Mouse (Mus musculus): ENCODE results near the gene Slc44a5. TPM values are rescaled to one million over a fixed set of nuclear protein-coding genes. Genes with fewer than 3 reads are reported as not detected.
"Not testable (repeated sequence)": the region's sequence is repeated elsewhere in the genome, so short reads cannot be mapped to it uniquely, and the experiment has no call there.

The Slc44a5 gene
- polyA plus RNA-seq, 1 experiment = 0.05 TPM

DNA sequence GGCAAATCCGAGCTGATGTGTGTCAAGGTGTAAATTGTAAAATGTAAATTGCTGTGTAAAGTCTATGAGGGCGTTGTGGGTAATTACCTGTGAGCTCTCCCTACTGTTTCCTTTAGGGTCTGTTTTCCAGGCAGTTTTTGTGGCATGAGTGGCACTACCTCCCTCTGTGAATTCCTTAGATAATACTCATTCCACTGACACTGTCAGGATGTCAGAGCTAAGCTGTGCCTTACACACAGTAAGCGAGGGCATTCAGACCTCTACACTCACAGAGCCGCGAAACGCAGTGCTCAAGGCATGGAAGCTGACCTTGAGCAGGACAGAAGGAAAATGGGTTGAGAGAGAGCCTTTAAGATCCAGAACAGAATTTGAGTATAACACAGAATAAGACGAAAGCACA, 80.1 kb downstream of the Slc44a5 start:
- H3K27ac ChIP-seq (ENCODE audit: control insufficient read depth, insufficient read depth, low read length) = no peak overlapping the region
- H3K4me1 ChIP-seq (replicated peaks; ENCODE audit: control insufficient read depth, insufficient read depth, low read length) = no peaks in the 10 kb centered on the region
- H3K27me3 ChIP-seq (ENCODE audit: control insufficient read depth, insufficient read depth, low read length) = no peaks in the 10 kb centered on the region
- TF ChIP-seq CTCF (IDR thresholded peaks at IDR 0.05; ENCODE audit: borderline replicate concordance, control insufficient read depth, extremely low read depth, insufficient read depth, low read length, poor library complexity) (no peak), POLR2A (IDR thresholded peaks at IDR 0.05; ENCODE audit: control insufficient read depth, extremely low read depth, insufficient read depth, low read length, poor library complexity) (no peak)
- no peaks in the 10 kb centered on the region for H3K36me3 ChIP-seq (ENCODE audit: control insufficient read depth, insufficient read depth, low read length)
- WGBS = 81% methylated on average over 7 of the region's 7 CpGs
- DNase-seq = no peak
- H3K4me3 ChIP-seq (ENCODE audit: control insufficient read depth, insufficient read depth, low read length) = no peak overlapping the region

DNA sequence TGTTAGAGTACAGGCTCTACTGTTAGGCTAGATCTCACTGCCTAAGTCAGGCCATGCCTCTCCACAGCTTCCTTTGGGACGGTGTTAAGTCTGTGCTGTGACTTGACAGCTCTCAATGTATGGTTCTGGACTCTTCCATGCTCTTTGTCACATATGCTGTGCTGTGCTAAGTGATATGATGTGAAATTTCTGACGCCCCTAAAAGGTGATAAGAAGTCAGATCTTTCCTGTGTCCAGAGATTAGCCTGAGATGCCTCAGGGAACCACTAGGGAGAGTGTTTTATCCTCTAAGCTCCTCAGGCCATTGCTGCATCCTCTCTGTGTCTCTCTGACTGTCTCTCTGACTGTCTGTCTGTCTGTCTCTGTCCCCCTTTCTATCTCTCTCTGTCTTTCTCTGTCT, 84.2 kb downstream of the Slc44a5 start:
- no peaks in the 10 kb centered on the region for H3K4me1 ChIP-seq (replicated peaks; ENCODE audit: control insufficient read depth, insufficient read depth, low read length)
- 81% methylated on average over 2 of the region's 2 CpGs for WGBS
- H3K27ac ChIP-seq (ENCODE audit: control insufficient read depth, insufficient read depth, low read length) = no peak overlapping the region
- H3K36me3 ChIP-seq (ENCODE audit: control insufficient read depth, insufficient read depth, low read length) = no peaks in the 10 kb centered on the region
- DNase-seq = no peak
- no peak overlapping the region for H3K4me3 ChIP-seq (ENCODE audit: control insufficient read depth, insufficient read depth, low read length)
- no peaks in the 10 kb centered on the region for H3K27me3 ChIP-seq (ENCODE audit: control insufficient read depth, insufficient read depth, low read length)
- TF ChIP-seq CTCF (IDR thresholded peaks at IDR 0.05; ENCODE audit: borderline replicate concordance, control insufficient read depth, extremely low read depth, insufficient read depth, low read length, poor library complexity) (no peak), POLR2A (IDR thresholded peaks at IDR 0.05; ENCODE audit: control insufficient read depth, extremely low read depth, insufficient read depth, low read length, poor library complexity) (no peak)

DNA sequence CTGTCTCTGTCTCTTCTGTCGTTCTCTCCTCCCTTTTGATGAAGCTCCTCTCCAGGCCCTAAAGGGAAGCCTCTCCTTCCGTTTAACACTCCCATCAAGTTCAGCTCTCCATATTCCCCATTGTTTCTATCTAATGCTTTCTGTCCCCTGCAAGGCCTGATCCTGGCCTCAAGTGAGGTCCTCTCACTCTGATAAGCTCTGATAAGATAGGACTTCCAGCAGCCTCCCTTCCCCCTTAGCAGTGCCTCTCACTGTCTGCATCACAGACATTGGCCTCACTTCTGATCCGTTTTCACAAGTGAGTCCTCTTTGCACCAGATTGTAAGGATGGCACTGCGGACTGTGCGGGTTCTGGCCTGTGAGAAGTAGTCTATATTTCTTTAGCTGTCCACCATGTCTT, 85.0 kb downstream of the Slc44a5 start:
- Histone ChIP-seq H3K27ac (ENCODE audit: control insufficient read depth, insufficient read depth, low read length) (no peak overlapping the region), H3K4me3 (ENCODE audit: control insufficient read depth, insufficient read depth, low read length) (no peak overlapping the region), H3K27me3 (ENCODE audit: control insufficient read depth, insufficient read depth, low read length) (no peaks in the 10 kb centered on the region), H3K36me3 (ENCODE audit: control insufficient read depth, insufficient read depth, low read length) (no peaks in the 10 kb centered on the region), H3K4me1 (replicated peaks; ENCODE audit: control insufficient read depth, insufficient read depth, low read length) (no peaks in the 10 kb centered on the region)
- no peak for TF ChIP-seq POLR2A (IDR thresholded peaks at IDR 0.05; ENCODE audit: control insufficient read depth, extremely low read depth, insufficient read depth, low read length, poor library complexity)
- no peak for TF ChIP-seq CTCF (IDR thresholded peaks at IDR 0.05; ENCODE audit: borderline replicate concordance, control insufficient read depth, extremely low read depth, insufficient read depth, low read length, poor library complexity)
- DNase-seq = no peak
- 96% methylated on average over 5 of the region's 5 CpGs for WGBS

DNA sequence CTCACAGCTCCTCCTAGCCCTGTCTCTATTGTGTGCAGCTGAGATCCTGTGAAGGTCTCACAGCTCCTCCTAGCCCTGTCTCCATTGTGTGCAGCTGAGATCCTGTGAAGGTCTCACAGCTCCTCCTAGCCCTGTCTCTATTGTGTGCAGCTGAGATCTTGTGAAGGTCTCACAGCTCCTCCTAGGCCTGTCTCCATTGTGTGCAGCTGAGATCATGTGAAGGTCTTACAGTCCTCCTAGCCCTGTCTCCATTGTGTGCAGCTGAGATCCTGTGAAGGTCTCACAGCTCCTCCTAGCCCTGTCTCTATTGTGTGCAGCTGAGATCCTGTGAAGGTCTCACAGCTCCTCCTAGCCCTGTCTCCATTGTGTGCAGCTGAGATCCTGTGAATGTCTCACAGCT, 98.8 kb downstream of the Slc44a5 start:
- H3K4me1 ChIP-seq (replicated peaks; ENCODE audit: control insufficient read depth, insufficient read depth, low read length); DNase-seq; H3K27ac ChIP-seq (ENCODE audit: control insufficient read depth, insufficient read depth, low read length); H3K27me3 ChIP-seq (ENCODE audit: control insufficient read depth, insufficient read depth, low read length); H3K4me3 ChIP-seq (ENCODE audit: control insufficient read depth, insufficient read depth, low read length); H3K36me3 ChIP-seq (ENCODE audit: control insufficient read depth, insufficient read depth, low read length): not testable (repeated sequence)

DNA sequence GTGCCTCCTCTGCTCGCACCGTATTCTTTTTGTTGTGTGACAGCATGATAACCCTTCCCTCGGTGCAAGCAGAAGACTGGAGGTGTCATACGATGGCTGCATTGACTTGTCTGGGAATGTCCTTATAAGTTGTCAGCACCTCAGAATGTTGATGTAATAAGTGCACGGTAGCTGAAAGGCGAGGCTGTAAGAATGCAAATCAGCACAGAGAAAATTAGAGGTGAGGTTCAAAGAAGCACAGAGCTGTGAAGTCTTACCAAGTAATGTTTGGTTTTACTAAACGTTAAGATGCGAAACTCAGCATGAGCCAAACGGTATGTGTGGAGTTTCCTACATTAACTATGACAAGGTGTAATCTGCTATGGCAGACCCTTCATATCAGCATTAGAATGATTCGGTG, 102.5 kb downstream of the Slc44a5 start:
- no peak for TF ChIP-seq POLR2A (IDR thresholded peaks at IDR 0.05; ENCODE audit: control insufficient read depth, extremely low read depth, insufficient read depth, low read length, poor library complexity)
- no peak for TF ChIP-seq CTCF (IDR thresholded peaks at IDR 0.05; ENCODE audit: borderline replicate concordance, control insufficient read depth, extremely low read depth, insufficient read depth, low read length, poor library complexity)
- Histone ChIP-seq H3K4me3 (ENCODE audit: control insufficient read depth, insufficient read depth, low read length) (no peak overlapping the region), H3K27ac (ENCODE audit: control insufficient read depth, insufficient read depth, low read length) (no peak overlapping the region), H3K36me3 (ENCODE audit: control insufficient read depth, insufficient read depth, low read length) (no peaks in the 10 kb centered on the region), H3K4me1 (replicated peaks; ENCODE audit: control insufficient read depth, insufficient read depth, low read length) (no peaks in the 10 kb centered on the region), H3K27me3 (ENCODE audit: control insufficient read depth, insufficient read depth, low read length) (no peaks in the 10 kb centered on the region)
- 91% methylated on average over 10 of the region's 10 CpGs for WGBS
- DNase-seq = no peak

DNA sequence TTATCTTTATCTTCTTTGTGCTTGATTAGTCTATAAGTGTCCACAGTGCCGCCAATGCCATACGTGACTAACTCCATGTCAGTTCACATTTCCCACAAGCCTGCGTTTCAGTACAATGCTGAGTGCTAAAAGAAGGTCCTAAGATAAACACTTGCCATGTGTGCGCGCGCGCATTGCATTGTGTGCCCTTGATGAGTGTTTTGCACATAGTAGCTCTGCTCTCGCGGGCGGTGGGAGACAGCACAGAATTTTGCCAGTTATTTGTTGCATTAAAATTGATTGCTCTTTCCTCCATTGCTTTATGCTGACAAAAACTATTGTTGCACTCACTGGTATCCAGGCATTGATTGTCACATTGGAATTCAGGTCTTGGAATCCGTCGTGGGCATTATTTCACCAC, 108.5 kb downstream of the Slc44a5 start:
- 95% methylated on average over 12 of the region's 12 CpGs for WGBS
- no peak for TF ChIP-seq POLR2A (IDR thresholded peaks at IDR 0.05; ENCODE audit: control insufficient read depth, extremely low read depth, insufficient read depth, low read length, poor library complexity)
- TF ChIP-seq CTCF (IDR thresholded peaks at IDR 0.05; ENCODE audit: borderline replicate concordance, control insufficient read depth, extremely low read depth, insufficient read depth, low read length, poor library complexity) = no peak
- H3K27me3 ChIP-seq (ENCODE audit: control insufficient read depth, insufficient read depth, low read length) = no peaks in the 10 kb centered on the region
- H3K36me3 ChIP-seq (ENCODE audit: control insufficient read depth, insufficient read depth, low read length) = no peaks in the 10 kb centered on the region
- no peak for DNase-seq
- no peaks in the 10 kb centered on the region for H3K4me1 ChIP-seq (replicated peaks; ENCODE audit: control insufficient read depth, insufficient read depth, low read length)
- H3K4me3 ChIP-seq (ENCODE audit: control insufficient read depth, insufficient read depth, low read length) = no peak overlapping the region
- H3K27ac ChIP-seq (ENCODE audit: control insufficient read depth, insufficient read depth, low read length) = no peak overlapping the region

DNA sequence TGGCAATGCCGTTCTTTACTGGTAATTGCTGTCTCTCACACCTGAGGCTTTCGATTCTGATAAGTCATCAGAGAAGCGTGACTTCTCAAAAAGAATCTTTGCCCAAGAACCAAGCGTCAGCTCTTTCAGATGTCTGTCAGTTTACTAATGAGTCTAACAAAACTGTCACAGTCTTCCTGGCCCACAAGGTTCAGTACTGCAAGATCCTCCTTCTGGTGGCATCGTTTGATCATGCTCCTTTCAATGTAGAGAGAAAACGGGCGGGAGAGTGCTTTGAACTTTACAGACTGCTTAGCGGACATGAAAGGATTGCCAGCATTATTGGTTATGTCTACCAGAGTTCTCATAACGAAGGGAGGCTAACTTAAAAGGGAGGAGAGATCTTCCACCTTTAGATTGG, 109.0 kb downstream of the Slc44a5 start:
- Histone ChIP-seq H3K27me3 (ENCODE audit: control insufficient read depth, insufficient read depth, low read length) (no peaks in the 10 kb centered on the region), H3K27ac (ENCODE audit: control insufficient read depth, insufficient read depth, low read length) (no peak overlapping the region), H3K4me1 (replicated peaks; ENCODE audit: control insufficient read depth, insufficient read depth, low read length) (no peaks in the 10 kb centered on the region), H3K4me3 (ENCODE audit: control insufficient read depth, insufficient read depth, low read length) (no peak overlapping the region), H3K36me3 (ENCODE audit: control insufficient read depth, insufficient read depth, low read length) (no peaks in the 10 kb centered on the region)
- no peak for DNase-seq
- TF ChIP-seq POLR2A (IDR thresholded peaks at IDR 0.05; ENCODE audit: control insufficient read depth, extremely low read depth, insufficient read depth, low read length, poor library complexity) = no peak
- no peak for TF ChIP-seq CTCF (IDR thresholded peaks at IDR 0.05; ENCODE audit: borderline replicate concordance, control insufficient read depth, extremely low read depth, insufficient read depth, low read length, poor library complexity)
- WGBS = 64% methylated on average over 9 of the region's 9 CpGs

All from thymus, adult 2 months (tissue).